Mouse (Mus musculus) embryonic facial prominence, embryonic 11.5 days (tissue): ENCODE measurements around the gene 2410004B18Rik. TPM values are rescaled to one million over a fixed set of nuclear protein-coding genes. Genes with fewer than 3 reads are reported as not detected.

Source experiments
- ATAC-seq: fragments of 200-750 bp; cut with Nextera tagmentation; replicated peaks from 2 replicates; pipeline ENCODE4 v1.8.0; 2017; ENCODE audit warnings: low read depth; ENCODE audit not compliant: insufficient number of reproducible peaks, low FRiP score, low TSS enrichment
- DNase-seq: peaks from one replicate; pipeline ENCODE4 v3.0.0-alpha.2; 2015; ENCODE audit warnings: low spot score
- H3K27ac ChIP-seq: fragments of 300-500 bp; sonication (generic); replicated peaks from 2 replicates; pipeline ENCODE4 v1.5.1; 2014; ENCODE audit warnings: mild to moderate bottlenecking, low read depth, low read length, control low read depth
- H3K27me3 ChIP-seq: fragments of 300-500 bp; sonication (generic); 2 replicates; pipeline ENCODE4 v1.6.1; 2014; ENCODE audit warnings: mild to moderate bottlenecking, low read length, moderate library complexity, mixed read lengths; ENCODE audit not compliant: control insufficient read depth, insufficient read depth
- H3K36me3 ChIP-seq: fragments of 300-500 bp; sonication (generic); replicated peaks from 2 replicates; pipeline ENCODE4 v1.6.1; 2014; ENCODE audit warnings: low read depth, mild to moderate bottlenecking, low read length, moderate library complexity, mixed read lengths; ENCODE audit not compliant: control insufficient read depth, insufficient read depth
- H3K4me1 ChIP-seq: fragments of 300-500 bp; sonication (generic); 2 replicates; pipeline ENCODE4 v1.6.1; 2014; ENCODE audit warnings: low read length, mixed read lengths; ENCODE audit not compliant: control insufficient read depth, insufficient read depth
- H3K4me2 ChIP-seq: fragments of 300-500 bp; sonication (generic); 2 replicates; pipeline ENCODE4 v1.6.1; 2014; ENCODE audit warnings: low read depth, mild to moderate bottlenecking, control low read depth, low read length, moderate library complexity
- H3K4me3 ChIP-seq: fragments of 300-500 bp; sonication (generic); 2 replicates; pipeline ENCODE4 v1.5.1; 2014; ENCODE audit warnings: low read depth, low read length, control low read depth
- H3K9ac ChIP-seq: fragments of 300-500 bp; sonication (generic); replicated peaks from 2 replicates; pipeline ENCODE4 v1.6.1; 2014; ENCODE audit warnings: mild to moderate bottlenecking, control low read depth, low read length
- H3K9me3 ChIP-seq: fragments of 300-500 bp; sonication (generic); replicated peaks from 2 replicates; pipeline ENCODE4 v1.6.1; 2016; ENCODE audit warnings: mild to moderate bottlenecking, low read length, inconsistent platforms, mixed read lengths; ENCODE audit not compliant: control insufficient read depth
- WGBS: fragments of 180-500 bp; shearing (Covaris S2); extraction: QIAGEN DNeasy Blood & Tissue Kit; methylation state at CpG from one replicate; pipeline ENCODE4 v1.1.7; 2014; 5-methylcytosine and 5-hydroxymethylcytosine counted together
- polyA plus RNA-seq: library from polyadenylated mRNA; unstranded; fragments of >200 nt; fragmentation: Nextera tagmentation; extraction: Ambion mirVana; gene quantifications from 2 replicates; pipeline ENCODE4 v1.2.1, GENCODE M21; 2014

Gene 2410004B18Rik
- polyA plus RNA-seq, 1 experiment from 2014 or later, result 70.0 TPM

DNA sequence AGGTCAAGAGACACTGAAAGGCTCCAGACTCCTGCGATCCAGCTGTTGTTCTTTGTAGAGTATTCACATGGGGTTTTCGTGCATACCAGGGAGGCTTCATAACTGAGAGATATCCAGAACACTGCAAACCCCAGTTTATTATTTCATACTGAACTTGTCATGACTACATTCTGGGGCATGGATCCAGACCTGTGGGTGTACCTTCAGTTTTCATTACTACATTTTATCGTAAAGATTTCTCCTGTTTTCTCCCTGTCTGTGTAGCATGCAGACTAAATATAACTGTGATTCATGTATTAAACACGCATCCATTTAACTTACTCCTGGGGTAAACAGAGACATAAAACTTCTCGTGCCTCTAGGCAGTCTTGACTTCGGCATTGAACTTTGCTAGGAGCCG is 37.2 kb downstream of the 2410004B18Rik start:
- H3K4me3 ChIP-seq, result no peak overlapping the region
- ATAC-seq (no peak), DNase-seq (no peak)
- H3K4me1 ChIP-seq, result no peaks in the 10 kb centered on the region
- no peak overlapping the region for H3K4me2 ChIP-seq
- no peaks in the 10 kb centered on the region; the same call in 1 of the 2 replicates for H3K9me3 ChIP-seq
- 86% methylated on average over 7 of the region's 7 CpGs for WGBS
- H3K27me3 ChIP-seq, result no peaks in the 10 kb centered on the region
- no peak overlapping the region for H3K9ac ChIP-seq
- H3K27ac ChIP-seq, result no peak overlapping the region
- H3K36me3 ChIP-seq, result no peaks in the 10 kb centered on the region

DNA sequence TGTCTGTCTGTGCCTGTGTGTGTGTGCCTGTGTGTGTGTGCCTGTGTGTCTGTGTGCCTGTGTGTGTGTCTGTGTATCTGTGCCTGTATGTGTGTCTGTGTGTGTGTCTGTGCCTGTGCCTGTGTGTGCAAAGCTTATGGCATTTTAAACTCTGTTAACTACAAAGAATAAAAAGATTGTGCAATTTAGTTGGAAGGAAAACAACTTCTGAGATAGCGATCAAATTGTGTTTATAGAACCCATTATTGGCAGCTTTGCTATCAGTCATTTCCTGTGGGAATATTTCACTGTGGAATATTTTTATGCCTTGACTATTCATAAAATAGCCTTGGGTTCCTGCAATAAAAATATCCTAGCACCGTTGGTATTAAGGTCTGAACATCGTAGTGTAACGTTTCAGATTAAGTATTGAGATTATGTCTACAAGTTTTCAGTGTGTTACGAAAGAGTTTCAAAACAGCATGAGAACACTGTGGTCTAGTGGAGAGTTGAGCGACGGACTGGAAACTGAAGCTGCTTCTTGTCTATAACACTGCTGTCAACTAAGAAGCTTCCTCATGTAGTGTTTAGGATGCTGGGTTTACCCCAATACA is 47.6 kb downstream of the 2410004B18Rik start:
- no peak for DNase-seq
- Histone ChIP-seq H3K36me3 (no peaks in the 10 kb centered on the region), H3K9me3 (no peaks in the 10 kb centered on the region), H3K9ac (no peak overlapping the region), H3K27me3 (no peaks in the 10 kb centered on the region; the same call in 1 of the 2 replicates), H3K4me1 (no peaks in the 10 kb centered on the region), H3K4me3 (no peak overlapping the region), H3K4me2 (no peak overlapping the region), H3K27ac (no peak overlapping the region)
- no peak for ATAC-seq
- 84% methylated on average over 7 of the region's 7 CpGs for WGBS

GRCm38 (mm10) chr3:145986317-145987001 is 48.6 kb downstream of the 2410004B18Rik start:
- Histone ChIP-seq H3K4me1 (no peaks in the 10 kb centered on the region), H3K36me3 (no peaks in the 10 kb centered on the region), H3K9me3 (no peaks in the 10 kb centered on the region), H3K9ac (no peak overlapping the region), H3K27me3 (no peaks in the 10 kb centered on the region; the same call in 1 of the 2 replicates), H3K27ac (0 out of 2 replicates have a peak overlapping the region, but pooled peaks have one; percentile 28), H3K4me3 (no peak overlapping the region; the same call in 1 of the 2 replicates), H3K4me2 (no peak overlapping the region)
- WGBS, result 51% methylated on average over 6 of the region's 6 CpGs
- ATAC-seq (no peak), DNase-seq (no peak)

- H3K27ac ChIP-seq, result peak within 1 kb of the TSS; percentile 82
- no peaks in the 10 kb centered on the region; the same call in 1 of the 2 replicates for H3K27me3 ChIP-seq
- peak within 1 kb of the TSS; percentile 73 for H3K4me3 ChIP-seq
- no peaks in the 10 kb centered on the region for H3K9me3 ChIP-seq
- H3K4me2 ChIP-seq, result peak within 1 kb of the TSS; percentile 91
- peak within 1 kb of the TSS; percentile 78 for H3K9ac ChIP-seq
- no peaks in the 10 kb centered on the region for H3K36me3 ChIP-seq
- ATAC-seq (peak; percentile 91), DNase-seq (peak; percentile 89)
- under 1% methylated on average over 63 of the region's 65 CpGs for WGBS
- no peaks in the 10 kb centered on the region for H3K4me1 ChIP-seq
These were observed 49.6 kb downstream of the 2410004B18Rik start, which contains the start of gene Syde2 for GRCm38 (mm10) chr3:145987268-145987969. Syde2 (plus strand) TSS chr3:145987870.

GRCm38 (mm10) chr3:145987970-145988683 is 50.3 kb downstream of the 2410004B18Rik start:
- peak; percentile 71 for ATAC-seq
- H3K27me3 ChIP-seq, result no peaks in the 10 kb centered on the region; the same call in 1 of the 2 replicates

GRCm38 (mm10) chr3:145988684-145989575 is 51.1 kb downstream of the 2410004B18Rik start:
- no peak for DNase-seq
- H3K27me3 ChIP-seq, result no peaks in the 10 kb centered on the region; the same call in 1 of the 2 replicates
- H3K4me1 ChIP-seq, result no peaks in the 10 kb centered on the region

More at GRCm38 (mm10) chr3:145987970-145988683, 50.3 kb downstream of the 2410004B18Rik start:
- no peaks in the 10 kb centered on the region for H3K36me3 ChIP-seq
- no peaks in the 10 kb centered on the region for H3K4me1 ChIP-seq
- peak overlapping the region; percentile 78 for H3K9ac ChIP-seq
- H3K9me3 ChIP-seq, result no peaks in the 10 kb centered on the region
- H3K4me2 ChIP-seq, result peak overlapping the region; percentile 91
- DNase-seq, result peak; percentile 63
- under 1% methylated on average over 92 of the region's 101 CpGs for WGBS
- H3K4me3 ChIP-seq, result peak overlapping the region; percentile 73
- peak overlapping the region; percentile 82 for H3K27ac ChIP-seq

GRCm38 (mm10) chr3:145989576-145990081 is 51.8 kb downstream of the 2410004B18Rik start:
- H3K27ac ChIP-seq, result no peak overlapping the region
- no peaks in the 10 kb centered on the region for H3K36me3 ChIP-seq
- no peaks in the 10 kb centered on the region for H3K9me3 ChIP-seq
- H3K27me3 ChIP-seq, result no peaks in the 10 kb centered on the region; the same call in 1 of the 2 replicates
- ATAC-seq (no peak), DNase-seq (no peak)
- H3K9ac ChIP-seq, result no peak overlapping the region; the same call in 1 of the 2 replicates
- WGBS, result 7% methylated on average over 11 of the region's 11 CpGs
- no peaks in the 10 kb centered on the region for H3K4me1 ChIP-seq
- peak overlapping the region; percentile 73 for H3K4me3 ChIP-seq
- peak overlapping the region; percentile 91 for H3K4me2 ChIP-seq

More at GRCm38 (mm10) chr3:145988684-145989575, 51.1 kb downstream of the 2410004B18Rik start:
- Histone ChIP-seq H3K36me3 (no peaks in the 10 kb centered on the region), H3K9me3 (no peaks in the 10 kb centered on the region), H3K9ac (peak overlapping the region; percentile 78), H3K27ac (0 out of 2 replicates have a peak overlapping the region, but pooled peaks have one; percentile 82), H3K4me3 (peak overlapping the region; percentile 73), H3K4me2 (peak overlapping the region; percentile 91)
- under 1% methylated on average over 42 of the region's 45 CpGs for WGBS
- no peak; the same call in none of the 2 replicates for ATAC-seq
